Comparison of ENCODE assay signal across 8 mouse cellular contexts in the genomic region with DNA sequence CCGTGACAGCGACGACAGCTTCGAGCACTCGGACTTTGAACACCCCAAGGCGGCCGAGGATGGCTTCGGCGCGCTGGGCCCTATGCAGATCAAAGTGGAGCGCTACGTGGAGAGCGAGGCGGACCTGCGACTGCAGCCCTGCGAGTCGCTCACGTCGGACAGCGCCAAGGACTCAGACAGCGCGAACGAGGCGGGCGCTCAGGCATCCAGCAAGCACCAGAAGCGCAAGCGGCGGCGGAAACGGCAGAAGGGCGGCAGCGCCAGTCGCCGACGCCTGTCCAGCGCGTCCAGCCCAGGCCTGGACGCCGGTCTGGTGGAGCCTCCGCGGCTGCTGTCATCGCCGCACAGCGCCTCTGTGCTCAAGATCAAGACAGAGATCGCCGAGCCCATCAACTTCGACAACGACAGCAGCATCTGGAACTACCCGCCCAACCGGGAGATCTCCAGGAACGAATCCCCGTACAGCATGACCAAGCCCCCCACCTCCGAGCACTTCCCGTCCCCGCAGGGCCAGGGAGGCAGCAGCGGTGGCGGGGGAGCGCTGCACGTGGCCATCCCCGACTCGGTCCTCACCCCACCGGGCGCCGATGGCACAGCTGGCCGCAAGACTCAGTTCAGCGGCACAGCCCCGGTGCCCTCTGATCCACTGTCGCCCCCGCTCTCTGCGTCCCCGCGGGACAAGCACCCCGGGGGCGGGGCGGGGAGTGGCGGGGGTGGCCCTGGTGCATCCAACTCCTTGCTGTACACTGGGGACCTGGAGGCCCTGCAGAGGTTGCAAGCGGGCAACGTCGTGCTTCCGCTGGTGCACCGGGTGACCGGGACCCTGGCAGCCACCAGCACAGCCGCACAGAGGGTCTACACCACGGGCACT.
A peak's percentile ranks its signal among the peaks of the same experiment; 100 is the strongest.
DNase-seq lines count a peak whose midpoint lies in the region; ATAC-seq lines count a peak whose summit lies in the region.

No protein-coding gene starts in this region.

- peak overlapping the region; percentile 48 for H3K4me3 ChIP-seq in forebrain, embryonic 10.5 days
- peak overlapping the region; percentile 32 for H3K4me3 ChIP-seq in hindbrain, embryonic 11.5 days (ENCODE audit: low read depth, low read length)
- H3K4me3 ChIP-seq in limb, embryonic 12.5 days (replicated peaks) = peak overlapping the region; percentile 44
- H3K4me3 ChIP-seq in neural tube, embryonic 11.5 days (ENCODE audit: low read depth, low read length) = peak overlapping the region; percentile 26

- peaks cover 8% of the 10 kb centered on the region for H3K9me3 ChIP-seq in forebrain, embryonic 10.5 days
- H3K9me3 ChIP-seq in hindbrain, embryonic 11.5 days (ENCODE audit: control insufficient read depth, low read length) = no peaks in the 10 kb centered on the region
- no peaks in the 10 kb centered on the region for H3K9me3 ChIP-seq in limb, embryonic 12.5 days
- H3K9me3 ChIP-seq in neural tube, embryonic 11.5 days (ENCODE audit: control insufficient read depth, low read length) = no peaks in the 10 kb centered on the region

- peak; percentile 56 for ATAC-seq in hindbrain, embryonic 11.5 days (ENCODE audit: low FRiP score)
- ATAC-seq in limb, embryonic 12.5 days (ENCODE audit: insufficient number of reproducible peaks, insufficient read depth, low FRiP score, low TSS enrichment, low read depth) = peak; percentile 48
- ATAC-seq in neural tube, embryonic 11.5 days (ENCODE audit: insufficient read depth, low FRiP score, low TSS enrichment) = 0 out of 2 replicates have a peak, but pooled peaks have one; percentile 23

- H3K27ac ChIP-seq in forebrain, embryonic 10.5 days = peak overlapping the region; percentile 5; the same call in 1 of the 2 replicates
- H3K27ac ChIP-seq in hindbrain, embryonic 11.5 days (ENCODE audit: low read depth, low read length) = no peak overlapping the region
- no peak overlapping the region for H3K27ac ChIP-seq in limb, embryonic 12.5 days
- H3K27ac ChIP-seq in neural tube, embryonic 11.5 days (ENCODE audit: low read depth, low read length) = no peak overlapping the region

- peaks cover 61% of the 10 kb centered on the region for H3K27me3 ChIP-seq in forebrain, embryonic 10.5 days (ENCODE audit: poor library complexity, severe bottlenecking)
- H3K27me3 ChIP-seq in hindbrain, embryonic 11.5 days (ENCODE audit: control insufficient read depth, insufficient read depth, low read length) = peaks cover 16% of the 10 kb centered on the region
- peaks cover 53% of the 10 kb centered on the region for H3K27me3 ChIP-seq in limb, embryonic 12.5 days
- H3K27me3 ChIP-seq in neural tube, embryonic 11.5 days (ENCODE audit: control insufficient read depth, insufficient read depth, low read length) = 0 out of 2 replicates have a peak, but pooled peaks cover 12% of the 10 kb centered on the region

- peak overlapping the region; percentile 32; the same call in 1 of the 2 replicates for H3K9ac ChIP-seq in hindbrain, embryonic 11.5 days (ENCODE audit: low read depth, low read length)
- H3K9ac ChIP-seq in limb, embryonic 12.5 days (replicated peaks) = 0 out of 2 replicates have a peak overlapping the region, but pooled peaks have one; percentile 40
- H3K9ac ChIP-seq in neural tube, embryonic 11.5 days (ENCODE audit: low read length) = peak overlapping the region; percentile 30

- WGBS in forebrain, embryonic 10.5 days = 7% methylated on average over 84 of the region's 84 CpGs
- 6% methylated on average over 84 of the region's 84 CpGs for WGBS in hindbrain, embryonic 11.5 days
- 7% methylated on average over 83 of the region's 84 CpGs for WGBS in limb, embryonic 12.5 days
- 7% methylated on average over 84 of the region's 84 CpGs for WGBS in neural tube, embryonic 11.5 days

- peaks cover 16% of the 10 kb centered on the region for H3K4me1 ChIP-seq in forebrain, embryonic 10.5 days
- H3K4me1 ChIP-seq in hindbrain, embryonic 11.5 days (replicated peaks; ENCODE audit: control insufficient read depth, insufficient read depth, low read length) = peaks cover 5% of the 10 kb centered on the region; the same call in 1 of the 2 replicates
- H3K4me1 ChIP-seq in limb, embryonic 12.5 days (replicated peaks) = peaks cover 25% of the 10 kb centered on the region
- peaks cover 3% of the 10 kb centered on the region; the same call in 1 of the 2 replicates for H3K4me1 ChIP-seq in neural tube, embryonic 11.5 days (ENCODE audit: control insufficient read depth, insufficient read depth, low read length)

- peak overlapping the region; percentile 55 for H3K4me2 ChIP-seq in hindbrain, embryonic 11.5 days (replicated peaks; ENCODE audit: low read depth, low read length)
- H3K4me2 ChIP-seq in limb, embryonic 12.5 days = peak overlapping the region; percentile 78
- peak overlapping the region; percentile 53 for H3K4me2 ChIP-seq in neural tube, embryonic 11.5 days (ENCODE audit: low read depth)

- DNase-seq in right cerebral cortex, postnatal 4 days = peak; percentile 38
- DNase-seq in right cerebral cortex, adult 2 months (ENCODE audit: low spot score in 2 of 2) = no peak
- peak; percentile 56 for DNase-seq in forebrain, embryonic 10.5 days (ENCODE audit: extremely low spot score, low spot score)
- peak; percentile 70 for DNase-seq in hindbrain, embryonic 11.5 days (ENCODE audit: low spot score)
- DNase-seq in neural tube, embryonic 11.5 days (ENCODE audit: low spot score) = peak; percentile 70
- no peak for DNase-seq in frontal cortex, postnatal 14 days (ENCODE audit: low spot score in 2 of 2)
- DNase-seq in right cerebral cortex, postnatal 10 days (ENCODE audit: low spot score in 2 of 2) = no peak

- peaks cover 11% of the 10 kb centered on the region for H3K36me3 ChIP-seq in forebrain, embryonic 10.5 days (replicated peaks)
- no peaks in the 10 kb centered on the region for H3K36me3 ChIP-seq in hindbrain, embryonic 11.5 days (ENCODE audit: control insufficient read depth, insufficient read depth, low read length)
- no peaks in the 10 kb centered on the region for H3K36me3 ChIP-seq in limb, embryonic 12.5 days
- H3K36me3 ChIP-seq in neural tube, embryonic 11.5 days (ENCODE audit: control insufficient read depth, insufficient read depth, low read length) = no peaks in the 10 kb centered on the region

Comparison
In these comparisons a context has a peak if more than half of its experiments do, and no peak if none do; other contexts are left out.
1. DNase-seq: peak in right cerebral cortex, postnatal 4 days (single experiment), forebrain, embryonic 10.5 days (single experiment), hindbrain, embryonic 11.5 days (single experiment) and neural tube, embryonic 11.5 days (single experiment); none in right cerebral cortex, adult 2 months (0 of 2), frontal cortex, postnatal 14 days (0 of 2) and right cerebral cortex, postnatal 10 days (0 of 2).
2. Peak in every context shown above with its lines, with median percentiles within 50 percentile points of each other: H3K4me3 ChIP-seq, ATAC-seq, H3K4me2 ChIP-seq and H3K9ac ChIP-seq.